Mouse (Mus musculus): Measurements from ENCODE around the gene Bbs9. TPM values are rescaled to one million over a fixed set of nuclear protein-coding genes. Genes with fewer than 3 reads are reported as not detected.

The Bbs9 gene
- polyA plus RNA-seq, 1 experiment = 12.7 TPM

GRCm38 (mm10) chr9:22677997-22678396 lies 202.5 kb downstream of the Bbs9 start:
- H3K27ac ChIP-seq (ENCODE audit: insufficient read depth, low read depth, low read length) = no peak overlapping the region
- TF ChIP-seq CTCF (conservative IDR thresholded peaks at IDR 0.05; ENCODE audit: insufficient read depth, insufficient read length, low read depth, low read length) = no peak
- no peak for TF ChIP-seq POLR2A (IDR thresholded peaks at IDR 0.05; ENCODE audit: low read depth, low read length)
- H3K36me3 ChIP-seq (ENCODE audit: control insufficient read depth, insufficient read depth, low read length) = no peaks in the 10 kb centered on the region; the same call in 1 of the 2 replicates
- H3K4me1 ChIP-seq (ENCODE audit: control insufficient read depth, insufficient read depth, low read length) = no peaks in the 10 kb centered on the region
- no peak overlapping the region for H3K4me3 ChIP-seq (ENCODE audit: insufficient read depth, low read depth, low read length)
- no peak for DNase-seq
- 83% methylated on average over 4 of the region's 4 CpGs for WGBS
- H3K27me3 ChIP-seq (replicated peaks; ENCODE audit: control insufficient read depth, insufficient read depth, low read length) = no peaks in the 10 kb centered on the region

DNA sequence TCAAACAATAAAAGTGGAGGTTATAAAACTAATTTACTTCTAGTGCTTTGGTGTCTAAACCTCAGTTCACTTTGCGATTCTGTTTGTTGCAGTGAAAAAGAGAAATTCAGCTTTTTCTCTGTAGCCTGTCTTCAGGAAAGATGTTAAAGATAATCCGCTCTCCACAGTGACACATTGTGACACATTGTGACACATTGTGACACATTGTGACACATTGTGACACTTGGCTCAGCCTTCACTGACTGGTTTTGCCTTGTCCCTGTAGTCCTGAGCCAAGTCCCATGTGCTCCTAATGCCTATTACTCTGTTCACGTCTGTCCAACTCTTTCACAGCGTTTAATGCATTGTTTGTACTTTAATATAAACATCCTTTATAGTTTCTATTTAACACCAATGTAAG lies 203.0 kb downstream of the Bbs9 start:
- H3K27me3 ChIP-seq (replicated peaks; ENCODE audit: control insufficient read depth, insufficient read depth, low read length) = no peaks in the 10 kb centered on the region
- H3K27ac ChIP-seq (ENCODE audit: insufficient read depth, low read depth, low read length) = no peak overlapping the region
- H3K4me3 ChIP-seq (ENCODE audit: insufficient read depth, low read depth, low read length) = no peak overlapping the region
- H3K4me1 ChIP-seq (ENCODE audit: control insufficient read depth, insufficient read depth, low read length) = no peaks in the 10 kb centered on the region
- DNase-seq = no peak
- WGBS = 82% methylated on average over 4 of the region's 4 CpGs
- no peaks in the 10 kb centered on the region for H3K36me3 ChIP-seq (ENCODE audit: control insufficient read depth, insufficient read depth, low read length)
- no peak for TF ChIP-seq POLR2A (IDR thresholded peaks at IDR 0.05; ENCODE audit: low read depth, low read length)
- no peak for TF ChIP-seq CTCF (conservative IDR thresholded peaks at IDR 0.05; ENCODE audit: insufficient read depth, insufficient read length, low read depth, low read length)

DNA sequence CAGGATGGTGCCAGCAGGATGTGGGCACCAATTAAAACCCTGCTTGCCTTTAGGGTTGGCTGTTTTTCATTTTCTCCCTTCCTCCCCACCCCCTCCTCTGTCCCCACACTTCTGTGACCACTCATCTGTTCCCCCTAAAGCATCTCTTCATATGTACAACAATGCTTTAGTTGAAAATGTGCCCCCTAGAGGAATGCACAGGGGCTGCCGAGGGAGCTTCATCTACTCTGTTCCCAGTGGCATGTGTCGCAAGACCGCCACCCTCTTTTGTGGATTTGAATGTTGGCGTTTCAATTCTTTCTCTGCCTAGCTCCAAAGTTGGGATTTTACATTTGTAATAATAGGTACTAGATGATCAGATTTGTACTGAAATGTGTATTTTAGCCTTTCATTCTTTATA lies 204.0 kb downstream of the Bbs9 start:
- TF ChIP-seq POLR2A (IDR thresholded peaks at IDR 0.05; ENCODE audit: low read depth, low read length) = no peak
- no peak for TF ChIP-seq CTCF (conservative IDR thresholded peaks at IDR 0.05; ENCODE audit: insufficient read depth, insufficient read length, low read depth, low read length)

GRCm38 (mm10) chr9:22680031-22680430 lies 204.5 kb downstream of the Bbs9 start:
- Histone ChIP-seq H3K36me3 (ENCODE audit: control insufficient read depth, insufficient read depth, low read length) (no peaks in the 10 kb centered on the region), H3K27me3 (replicated peaks; ENCODE audit: control insufficient read depth, insufficient read depth, low read length) (no peaks in the 10 kb centered on the region), H3K4me3 (ENCODE audit: insufficient read depth, low read depth, low read length) (no peak overlapping the region), H3K4me1 (ENCODE audit: control insufficient read depth, insufficient read depth, low read length) (no peaks in the 10 kb centered on the region), H3K27ac (ENCODE audit: insufficient read depth, low read depth, low read length) (no peak overlapping the region)
- no peak for DNase-seq
- TF ChIP-seq POLR2A (IDR thresholded peaks at IDR 0.05; ENCODE audit: low read depth, low read length) (no peak), CTCF (conservative IDR thresholded peaks at IDR 0.05; ENCODE audit: insufficient read depth, insufficient read length, low read depth, low read length) (no peak)
- WGBS = 68% methylated on average over 12 of the region's 12 CpGs

More for the DNA sequence above, 204.0 kb downstream of the Bbs9 start:
- H3K4me3 ChIP-seq (ENCODE audit: insufficient read depth, low read depth, low read length) = no peak overlapping the region
- DNase-seq = no peak
- WGBS = 92% methylated on average over 4 of the region's 4 CpGs
- no peaks in the 10 kb centered on the region for H3K4me1 ChIP-seq (ENCODE audit: control insufficient read depth, insufficient read depth, low read length)
- H3K27ac ChIP-seq (ENCODE audit: insufficient read depth, low read depth, low read length) = no peak overlapping the region
- H3K27me3 ChIP-seq (replicated peaks; ENCODE audit: control insufficient read depth, insufficient read depth, low read length) = no peaks in the 10 kb centered on the region
- H3K36me3 ChIP-seq (ENCODE audit: control insufficient read depth, insufficient read depth, low read length) = no peaks in the 10 kb centered on the region

GRCm38 (mm10) chr9:22680484-22680883 lies 205.0 kb downstream of the Bbs9 start:
- H3K27ac ChIP-seq (ENCODE audit: insufficient read depth, low read depth, low read length) = no peak overlapping the region
- no peaks in the 10 kb centered on the region for H3K36me3 ChIP-seq (ENCODE audit: control insufficient read depth, insufficient read depth, low read length)
- 73% methylated on average over 1 of the region's 1 CpGs for WGBS
- no peak overlapping the region for H3K4me3 ChIP-seq (ENCODE audit: insufficient read depth, low read depth, low read length)
- H3K4me1 ChIP-seq (ENCODE audit: control insufficient read depth, insufficient read depth, low read length) = no peaks in the 10 kb centered on the region
- no peak for DNase-seq
- TF ChIP-seq POLR2A (IDR thresholded peaks at IDR 0.05; ENCODE audit: low read depth, low read length) (no peak), CTCF (conservative IDR thresholded peaks at IDR 0.05; ENCODE audit: insufficient read depth, insufficient read length, low read depth, low read length) (no peak)
- no peaks in the 10 kb centered on the region for H3K27me3 ChIP-seq (replicated peaks; ENCODE audit: control insufficient read depth, insufficient read depth, low read length)

DNA sequence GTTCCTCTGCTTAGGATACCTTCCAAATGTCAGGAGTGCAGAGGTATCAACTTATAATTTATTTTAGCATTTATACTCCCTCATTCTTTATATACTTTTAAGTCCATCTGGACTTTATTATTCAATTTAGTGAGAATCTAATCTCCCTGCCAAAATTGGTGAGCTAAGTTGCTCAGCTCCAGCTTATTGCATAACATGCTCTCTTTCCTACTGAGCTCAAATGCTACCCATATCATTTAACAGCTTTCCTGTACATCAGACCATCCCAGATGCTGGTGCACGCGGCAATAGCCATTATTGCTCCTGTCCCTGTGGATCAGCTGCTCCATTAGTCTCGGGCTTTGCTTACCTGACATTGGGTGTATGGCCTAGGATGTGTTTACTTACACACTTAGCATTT lies 208.3 kb downstream of the Bbs9 start:
- no peak for TF ChIP-seq CTCF (conservative IDR thresholded peaks at IDR 0.05; ENCODE audit: insufficient read depth, insufficient read length, low read depth, low read length)
- TF ChIP-seq POLR2A (IDR thresholded peaks at IDR 0.05; ENCODE audit: low read depth, low read length) = no peak
- Histone ChIP-seq H3K4me3 (ENCODE audit: insufficient read depth, low read depth, low read length) (no peak overlapping the region), H3K27me3 (replicated peaks; ENCODE audit: control insufficient read depth, insufficient read depth, low read length) (no peaks in the 10 kb centered on the region), H3K36me3 (ENCODE audit: control insufficient read depth, insufficient read depth, low read length) (no peaks in the 10 kb centered on the region), H3K4me1 (ENCODE audit: control insufficient read depth, insufficient read depth, low read length) (no peaks in the 10 kb centered on the region), H3K27ac (ENCODE audit: insufficient read depth, low read depth, low read length) (no peak overlapping the region)
- DNase-seq = no peak
- WGBS = 65% methylated on average over 3 of the region's 3 CpGs

- Histone ChIP-seq H3K36me3 (ENCODE audit: control insufficient read depth, insufficient read depth, low read length) (no peaks in the 10 kb centered on the region), H3K27ac (ENCODE audit: insufficient read depth, low read depth, low read length) (no peak overlapping the region), H3K4me1 (ENCODE audit: control insufficient read depth, insufficient read depth, low read length) (no peaks in the 10 kb centered on the region), H3K27me3 (replicated peaks; ENCODE audit: control insufficient read depth, insufficient read depth, low read length) (no peaks in the 10 kb centered on the region), H3K4me3 (ENCODE audit: insufficient read depth, low read depth, low read length) (no peak overlapping the region)
- TF ChIP-seq CTCF (conservative IDR thresholded peaks at IDR 0.05; ENCODE audit: insufficient read depth, insufficient read length, low read depth, low read length) (no peak), POLR2A (IDR thresholded peaks at IDR 0.05; ENCODE audit: low read depth, low read length) (no peak)
- DNase-seq = no peak
- WGBS = 88% methylated on average over 6 of the region's 6 CpGs
These were observed 211.4 kb downstream of the Bbs9 start for GRCm38 (mm10) chr9:22686765-22687472.
